Mouse (Mus musculus): ENCODE measurements at regions not wholly inside any gene's neighbourhood (a gene's known extent, or its start where the extent isn't known, plus 50 kb on each side); places are given as distances from the start of the nearest gene placed in this dataset.

GRCm38 (mm10) chr6:99901146-99901545 lies 175.0 kb upstream of the Prok2 start:
- no peak for TF ChIP-seq HCFC1 (IDR thresholded peaks at IDR 0.05; ENCODE audit: borderline replicate concordance, insufficient read depth, low read length)
- TF ChIP-seq CHD2 (IDR thresholded peaks at IDR 0.05; ENCODE audit: low read depth, low read length) = no peak
- no peak for TF ChIP-seq ZNF384 (IDR thresholded peaks at IDR 0.05; ENCODE audit: low read depth, low read length)
- no peak for TF ChIP-seq ZC3H11A (IDR thresholded peaks at IDR 0.05; ENCODE audit: borderline replicate concordance, low read depth, low read length)
- TF ChIP-seq MAFK (IDR thresholded peaks at IDR 0.05; ENCODE audit: insufficient read depth, low read depth, low read length) = no peak
